In genomic region chr17:69199827-69200226, GRCm38 (mm10) we compare ENCODE assay signal across 22 mouse cellular contexts.
"Had no signal": no experiment of that assay in that cellular context is flagged by ENCODE, and none has a peak within 500 bp of the region (broad histone marks: within the 10 kb centered on the region; RNA-seq: fewer than 3 reads in every experiment).

No protein-coding gene starts in this region.

- H3K4me1 ChIP-seq: liver, embryonic 15.5 days had no signal

- H3K9ac ChIP-seq: liver, embryonic 15.5 days; liver, postnatal 0 days; lung, embryonic 15.5 days; midbrain, embryonic 12.5 days; neural tube, embryonic 13.5 days; neural tube, embryonic 15.5 days had no signal

- ATAC-seq: liver, postnatal 0 days; lung, postnatal 0 days; midbrain, embryonic 16.5 days had no signal

- H3K4me2 ChIP-seq: liver, embryonic 15.5 days; lung, embryonic 15.5 days; midbrain, embryonic 12.5 days; neural tube, embryonic 13.5 days; neural tube, embryonic 15.5 days had no signal

- H3K27ac ChIP-seq: liver, embryonic 15.5 days; lung, embryonic 15.5 days; midbrain, embryonic 10.5 days; midbrain, embryonic 12.5 days; neural tube, embryonic 13.5 days; neural tube, embryonic 15.5 days had no signal

- H3K36me3 ChIP-seq: liver, embryonic 15.5 days; lung, embryonic 15.5 days; midbrain, embryonic 10.5 days; midbrain, embryonic 12.5 days; neural tube, embryonic 13.5 days; neural tube, embryonic 15.5 days had no signal

- H3K9me3 ChIP-seq: liver, embryonic 15.5 days; lung, embryonic 15.5 days; midbrain, embryonic 10.5 days; midbrain, embryonic 12.5 days; neural tube, embryonic 13.5 days; neural tube, embryonic 15.5 days had no signal

- H3K4me3 ChIP-seq: liver, embryonic 15.5 days; lung, embryonic 15.5 days; midbrain, embryonic 10.5 days; midbrain, embryonic 12.5 days; myocyte; neural tube, embryonic 13.5 days; neural tube, embryonic 15.5 days had no signal

- DNase-seq: liver, postnatal 0 days; lung, adult 2 months; lung, postnatal 14 days; lung, postnatal 4 days; midbrain, embryonic 14.5 days; retina, postnatal 1 day; right cerebral cortex, adult 18-20 months; right cerebral cortex, postnatal 25 days; right cerebral cortex, postnatal 4 days; spleen, adult 18-20 months; thymus, adult 18-20 months; thymus, postnatal 14 days; thymus, postnatal 36 days had no signal

- H3K27me3 ChIP-seq: liver, embryonic 15.5 days; lung, embryonic 15.5 days; midbrain, embryonic 12.5 days; neural tube, embryonic 13.5 days; neural tube, embryonic 15.5 days had no signal
